Mouse (Mus musculus): ENCODE results near the gene Plvap.

The Plvap gene

DNA sequence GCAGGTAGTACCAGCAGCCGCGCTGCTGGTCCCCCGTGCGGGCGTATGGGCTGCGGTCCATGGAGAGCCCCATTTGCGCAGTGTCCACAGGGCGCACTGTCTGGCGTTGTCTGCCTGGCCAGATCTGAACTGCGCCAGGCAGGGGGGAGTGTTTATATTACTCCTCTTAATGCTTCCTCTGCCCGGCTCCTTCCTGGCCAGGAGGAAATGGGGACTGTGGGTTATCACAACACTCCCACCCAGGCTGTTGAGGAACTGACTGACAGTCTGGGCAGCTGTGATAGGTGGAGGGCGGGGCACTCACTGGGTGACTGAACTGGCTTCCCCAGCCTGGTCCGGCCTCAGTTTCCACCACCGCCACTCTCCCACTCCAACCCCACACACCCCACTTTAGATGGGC is at the start of gene Plvap:
Gene Plvap (minus strand): TSS at position 109 of the 400 bp plus-strand sequence.
- no peak for DNase-seq

DNA sequence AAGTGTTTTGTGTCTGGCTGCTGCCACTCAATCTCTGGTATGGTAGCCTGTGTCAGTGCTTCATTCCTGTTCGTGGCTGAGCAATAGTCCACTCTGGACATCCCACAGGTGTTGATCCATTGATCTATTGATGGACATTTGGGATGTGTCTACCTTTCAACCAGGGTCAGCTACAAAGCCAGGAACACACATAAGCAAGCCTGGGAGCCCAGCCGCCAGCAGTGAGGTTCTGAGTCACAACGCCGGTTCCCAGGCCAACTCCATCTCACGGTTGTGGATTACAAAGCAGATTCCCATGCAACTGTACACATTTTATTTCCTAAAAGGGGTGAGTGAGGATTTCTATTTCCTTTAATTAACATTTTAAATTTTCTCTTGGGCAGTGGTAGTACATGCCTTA is 49.2 kb upstream of the Plvap start:
- no peak for DNase-seq

GRCm38 (mm10) chr8:71560071-71560470 is 48.5 kb upstream of the Plvap start:
- DNase-seq, result no peak

GRCm38 (mm10) chr8:71558958-71559690 is 47.6 kb upstream of the Plvap start:
- no peak for DNase-seq

- DNase-seq, result no peak
Measured at GRCm38 (mm10) chr8:71558071-71558957, 46.8 kb upstream of the Plvap start, which contains the start of gene Tmem221. Gene Tmem221 (minus strand): TSS chr8:71558871.

- no peak for DNase-seq
Measured at GRCm38 (mm10) chr8:71554644-71555043, 43.1 kb upstream of the Plvap start.

GRCm38 (mm10) chr8:71554001-71554400 is 42.4 kb upstream of the Plvap start:
- DNase-seq, result no peak

- no peak for DNase-seq
Measured at GRCm38 (mm10) chr8:71552770-71553169, 41.2 kb upstream of the Plvap start.

DNA sequence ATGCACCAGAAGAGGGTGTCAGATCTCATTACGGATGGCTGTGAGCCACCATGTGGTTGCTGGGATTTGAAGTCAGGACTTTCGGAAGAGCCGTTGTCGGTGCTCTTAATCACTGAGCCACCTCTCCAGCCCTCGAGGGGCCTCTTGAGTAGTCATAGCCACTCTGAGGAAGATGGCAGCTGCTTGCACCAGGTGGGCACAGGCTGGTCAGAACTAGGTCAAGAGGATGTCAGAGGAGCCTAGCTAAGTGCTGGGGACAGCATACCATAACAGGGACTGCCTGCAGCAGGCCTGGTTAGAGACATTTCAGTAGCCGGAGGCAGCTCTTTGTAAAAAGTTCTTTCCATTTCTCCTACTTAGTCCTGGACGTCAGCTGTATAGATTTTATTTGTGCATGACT is 39.2 kb upstream of the Plvap start:
- DNase-seq, result no peak

GRCm38 (mm10) chr8:71547590-71547989 is 36.0 kb upstream of the Plvap start:
- DNase-seq, result no peak

GRCm38 (mm10) chr8:71545053-71545452 is 33.5 kb upstream of the Plvap start:
- no peak for DNase-seq

- no peak for DNase-seq
Measured at GRCm38 (mm10) chr8:71543755-71544154, 32.2 kb upstream of the Plvap start.

- peak; percentile 88 for DNase-seq
Measured at GRCm38 (mm10) chr8:71542632-71543343, 31.2 kb upstream of the Plvap start, which contains the start of gene Mvb12a. Gene Mvb12a (plus strand): TSS chr8:71542922.

DNA sequence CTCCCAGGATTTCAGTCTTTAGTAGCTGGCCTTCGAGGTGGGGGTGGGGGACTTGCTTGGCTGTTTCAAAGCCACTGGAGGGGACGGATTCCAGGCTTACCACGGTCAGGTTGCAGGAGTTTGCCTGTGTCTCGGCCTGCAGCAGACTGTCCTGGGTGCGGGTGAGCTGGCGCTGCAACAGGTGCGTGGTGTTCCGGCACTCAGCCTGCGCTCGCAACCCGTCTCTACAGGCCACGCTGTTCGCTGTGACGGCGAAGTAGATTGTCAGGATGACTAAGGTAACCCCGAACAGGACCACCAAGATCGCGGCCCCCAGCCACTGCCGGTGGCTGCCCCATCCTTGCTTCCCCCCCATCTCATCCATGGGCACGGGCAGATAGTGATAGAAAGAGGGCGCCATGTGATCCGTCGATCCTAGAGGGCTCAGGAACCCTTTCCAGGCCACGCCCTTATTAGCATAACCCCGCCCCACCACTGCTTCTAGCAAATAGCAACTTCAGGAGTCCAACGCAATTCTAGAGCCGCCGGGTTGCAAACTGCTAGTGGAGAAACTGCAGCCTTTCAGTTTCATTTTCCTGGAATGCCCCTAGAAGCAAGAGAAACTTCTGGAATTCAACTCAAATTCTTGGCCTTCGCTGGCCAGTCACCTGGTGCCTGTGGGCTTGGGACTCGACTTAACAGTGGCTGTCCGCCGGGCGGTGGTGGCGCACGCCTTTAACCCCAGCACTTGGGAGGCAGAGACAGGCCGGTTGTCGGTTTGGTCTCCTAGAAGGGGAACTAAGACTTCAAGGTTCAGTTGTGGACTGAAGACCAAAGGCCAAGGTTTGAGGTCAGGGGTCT is 25.7 kb upstream of the Plvap start, which contains the start of gene Bst2:
Gene Bst2 (minus strand): TSS at position 429 of the 840 bp plus-strand sequence.
- DNase-seq, result peak; percentile 34

DNA sequence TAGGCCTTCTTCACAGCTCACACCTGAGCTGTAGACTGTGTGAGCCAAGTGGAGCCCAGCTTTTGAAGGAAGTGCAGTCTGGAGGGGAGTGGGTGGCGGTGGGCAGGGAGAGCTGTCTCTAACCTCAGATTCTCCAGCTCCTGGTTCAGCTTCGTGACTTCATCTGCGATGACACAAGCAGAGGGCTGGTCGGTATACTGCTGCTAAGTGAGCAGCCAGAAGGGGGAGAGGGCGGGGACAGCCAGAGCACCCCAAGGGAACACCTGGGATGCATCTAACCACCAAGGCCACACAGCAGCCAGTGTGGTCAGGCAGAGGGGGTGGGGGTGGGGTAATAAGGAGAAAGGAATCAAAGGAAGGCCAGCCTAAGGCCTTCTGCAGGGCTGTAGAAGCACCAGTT is 24.1 kb upstream of the Plvap start:
- no peak for DNase-seq

- DNase-seq, result no peak
Measured at GRCm38 (mm10) chr8:71534263-71534810, 22.8 kb upstream of the Plvap start.

DNA sequence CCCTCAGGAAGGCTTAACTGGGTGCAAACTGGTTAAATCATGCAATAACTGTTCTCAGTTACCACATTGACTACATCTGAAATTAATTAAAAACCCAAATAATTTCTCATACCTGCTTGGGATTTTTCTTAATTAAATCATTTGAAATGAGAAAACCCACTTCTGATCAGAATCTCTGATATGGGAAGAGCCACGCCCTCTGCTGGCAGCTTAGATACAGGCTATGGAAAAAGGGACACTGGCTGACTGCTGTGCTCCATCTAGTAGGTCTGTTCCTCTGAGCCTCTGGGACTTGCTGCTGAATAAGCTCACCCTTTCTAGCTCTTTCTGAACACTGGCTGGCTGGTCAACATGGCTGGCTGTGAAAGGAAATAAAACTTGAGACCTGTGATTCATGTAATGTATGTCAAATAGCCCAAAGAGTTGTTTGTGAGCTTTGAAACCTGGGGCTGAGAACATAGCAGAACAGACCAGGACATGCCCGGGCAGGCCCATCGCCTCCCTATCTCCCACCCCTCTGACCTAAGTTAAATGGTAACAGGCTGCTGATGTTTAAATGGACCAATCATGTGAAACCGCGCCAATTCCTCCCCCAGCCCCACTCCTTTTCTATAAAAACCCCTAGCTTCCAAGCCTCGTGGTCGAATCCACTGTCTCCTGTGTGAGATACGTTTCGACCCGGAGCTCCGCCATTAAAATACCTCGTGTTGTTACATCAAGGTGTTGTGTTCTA is 19.3 kb upstream of the Plvap start:
- peak; percentile 40 for DNase-seq

DNA sequence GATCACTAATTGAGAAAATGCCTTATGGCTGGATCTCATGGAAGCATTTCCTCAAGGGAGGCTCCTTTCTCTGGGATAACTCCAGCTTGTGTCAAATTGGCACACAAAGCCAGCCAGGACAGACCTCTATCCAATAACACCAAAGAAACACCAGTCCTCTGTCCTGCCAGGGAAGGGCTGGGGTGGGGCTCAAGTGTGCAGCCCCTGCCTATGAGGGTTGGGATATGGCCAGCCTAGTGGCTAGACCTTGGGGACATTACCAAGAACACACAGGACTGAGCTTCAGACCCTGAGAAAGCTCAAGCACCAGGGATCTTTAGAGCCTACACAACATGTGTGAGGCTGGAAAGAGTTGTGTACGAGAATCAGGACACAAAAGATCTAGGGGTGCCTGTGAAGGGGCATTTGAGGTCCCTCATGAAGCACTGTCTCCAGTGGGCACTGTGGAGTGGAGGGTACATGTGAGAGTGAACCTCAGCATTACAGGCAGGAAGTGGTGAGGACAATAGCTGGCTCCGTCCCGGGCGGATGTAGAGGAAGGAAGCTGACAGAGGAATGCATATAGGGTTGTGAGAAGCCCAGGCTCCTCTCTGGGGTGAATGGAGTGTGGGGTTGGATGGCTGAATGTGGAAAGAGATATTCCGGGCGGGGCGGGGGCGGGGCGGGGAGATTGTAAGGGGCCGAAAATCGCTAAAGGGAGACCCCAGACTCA is 17.0 kb upstream of the Plvap start:
- DNase-seq, result no peak

GRCm38 (mm10) chr8:71527162-71527870 is 15.8 kb upstream of the Plvap start:
- DNase-seq, result no peak

DNA sequence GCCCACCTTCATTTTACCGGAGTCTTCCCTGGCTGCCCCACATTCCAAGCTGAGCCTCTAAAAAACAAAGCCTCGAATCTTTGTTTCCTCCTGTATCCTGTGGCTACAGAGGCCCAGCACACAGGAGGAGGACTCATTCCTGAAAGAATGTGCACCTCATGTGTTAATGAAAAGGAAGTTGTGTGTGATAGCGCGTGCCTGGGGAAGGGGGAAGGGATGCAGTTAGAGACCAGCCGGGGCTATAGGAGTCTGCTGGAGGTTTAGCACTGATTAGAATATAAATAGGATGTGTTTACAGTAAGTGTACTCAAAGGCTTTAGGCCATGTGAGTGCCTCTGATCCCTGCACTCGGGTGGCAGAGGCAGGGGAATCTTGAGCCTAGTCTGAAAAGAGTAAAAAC is 14.7 kb upstream of the Plvap start:
- no peak for DNase-seq

Data from right cerebral cortex, postnatal 4 days (tissue).